Comparison of ENCODE assay signal across 8 mouse cellular contexts in genomic region chr4:150583777-150584135, GRCm38 (mm10).
A peak's percentile ranks its signal among the peaks of the same experiment; 100 is the strongest.
DNase-seq lines count a peak whose midpoint lies in the region; ATAC-seq and TF ChIP-seq lines count a peak whose summit lies in the region.

No protein-coding gene starts in this region.

- no peak overlapping the region; the same call in 1 of the 2 replicates for H3K9ac ChIP-seq in heart, postnatal 0 days (replicated peaks; ENCODE audit: low read depth, low read length)

- no peak for TF ChIP-seq CTCF in heart, postnatal 0 days (IDR thresholded peaks at IDR 0.05; ENCODE audit: low read depth)

- peaks cover 41% of the 10 kb centered on the region for H3K4me1 ChIP-seq in heart, postnatal 0 days (ENCODE audit: control insufficient read depth, insufficient read depth)
- peaks cover 29% of the 10 kb centered on the region for H3K4me1 ChIP-seq in hindbrain, embryonic 10.5 days (replicated peaks)

- TF ChIP-seq EP300 in heart, postnatal 0 days (IDR thresholded peaks at IDR 0.05; ENCODE audit: low read depth) = no peak

- no peaks in the 10 kb centered on the region for H3K36me3 ChIP-seq in heart, postnatal 0 days (replicated peaks; ENCODE audit: control insufficient read depth, insufficient read depth, low read length)
- H3K36me3 ChIP-seq in hindbrain, embryonic 10.5 days = peaks cover 12% of the 10 kb centered on the region; the same call in 1 of the 2 replicates

- no peak overlapping the region for H3K4me3 ChIP-seq in heart, postnatal 0 days (ENCODE audit: low read depth, low read length)
- H3K4me3 ChIP-seq in hindbrain, embryonic 10.5 days = no peak overlapping the region

- no peaks in the 10 kb centered on the region for H3K9me3 ChIP-seq in heart, postnatal 0 days (replicated peaks; ENCODE audit: control insufficient read depth, low read length)
- H3K9me3 ChIP-seq in hindbrain, embryonic 10.5 days = no peaks in the 10 kb centered on the region

- DNase-seq in heart, postnatal 0 days (ENCODE audit: low spot score) = no peak
- DNase-seq in heart, adult 9 months (ENCODE audit: low spot score in 2 of 2) = no peak
- DNase-seq in T-cell, adult 2 months (ENCODE audit: low spot score) = peak; percentile 56
- DNase-seq in hindbrain, embryonic 10.5 days (ENCODE audit: low spot score) = no peak
- no peak for DNase-seq in cerebellum, adult 18-20 months
- no peak for DNase-seq in cerebellum, postnatal 36 days
- no peak for DNase-seq in right cerebral cortex, postnatal 10 days (ENCODE audit: low spot score in 2 of 2)

- H3K4me2 ChIP-seq in heart, postnatal 0 days (ENCODE audit: low read depth, low read length) = peak overlapping the region; percentile 33

- WGBS in heart, postnatal 0 days = 56% methylated on average over 3 of the region's 3 CpGs
- 74% methylated on average over 3 of the region's 3 CpGs for WGBS in hindbrain, embryonic 10.5 days

- peak overlapping the region; percentile 78 for H3K27ac ChIP-seq in heart, postnatal 0 days (ENCODE audit: low read depth)
- peak overlapping the region; percentile 62 for H3K27ac ChIP-seq in hindbrain, embryonic 10.5 days

- peak; percentile 32 for ATAC-seq in heart, postnatal 0 days (ENCODE audit: insufficient read depth, low read depth)
- peak; percentile 14; the same call in 1 of the 2 replicates for ATAC-seq in megakaryocyte, adult 5-6 weeks (ENCODE audit: poor library complexity, severe bottlenecking)

- H3K27me3 ChIP-seq in heart, postnatal 0 days (ENCODE audit: control insufficient read depth, insufficient read depth, low read length) = no peaks in the 10 kb centered on the region
- H3K27me3 ChIP-seq in hindbrain, embryonic 10.5 days (ENCODE audit: insufficient read depth, poor library complexity, severe bottlenecking) = no peaks in the 10 kb centered on the region
